Mouse (Mus musculus) midbrain, postnatal 0 days (tissue): Measurements from ENCODE around the gene Malrd1. TPM values are rescaled to one million over a fixed set of nuclear protein-coding genes. Genes with fewer than 3 reads are reported as not detected.
"Not testable (repeated sequence)": the region's sequence is repeated elsewhere in the genome, so short reads cannot be mapped to it uniquely, and the experiment has no call there.

Source experiments
- ATAC-seq: fragments of 200-750 bp; cut with Nextera tagmentation; 2 replicates; pipeline ENCODE4 v1.8.0; 2017; ENCODE audit warnings: moderate number of reproducible peaks, mild to moderate bottlenecking, moderate TSS enrichment, moderate library complexity; ENCODE audit not compliant: low FRiP score
- DNase-seq: peaks from one replicate; pipeline ENCODE4 v3.0.0-alpha.2; 2015; ENCODE audit warnings: low spot score
- H3K27ac ChIP-seq: fragments of 300-500 bp; sonication (generic); 2 replicates; pipeline ENCODE4 v1.5.1; 2014; ENCODE audit warnings: low read depth, mild to moderate bottlenecking, low read length, mixed read lengths
- H3K27me3 ChIP-seq: fragments of 300-500 bp; sonication (generic); 2 replicates; pipeline ENCODE4 v1.6.1; 2014; ENCODE audit warnings: low read length, control low read depth, mixed read lengths; ENCODE audit not compliant: insufficient read depth
- H3K36me3 ChIP-seq: fragments of 300-500 bp; sonication (generic); 2 replicates; pipeline ENCODE4 v1.6.1; 2014; ENCODE audit warnings: low read length, control low read depth, mixed read lengths; ENCODE audit not compliant: insufficient read depth
- H3K4me1 ChIP-seq: fragments of 300-500 bp; sonication (generic); 2 replicates; pipeline ENCODE4 v1.6.1; 2014; ENCODE audit warnings: mild to moderate bottlenecking, control low read depth, antibody characterized with exemption, low read length, mixed read lengths; ENCODE audit not compliant: insufficient read depth
- H3K4me2 ChIP-seq: fragments of 300-500 bp; sonication (generic); 2 replicates; pipeline ENCODE4 v1.6.1; 2014; ENCODE audit warnings: low read depth, mild to moderate bottlenecking, low read length, mixed read lengths; ENCODE audit not compliant: poor library complexity, severe bottlenecking
- H3K4me3 ChIP-seq: fragments of 300-500 bp; sonication (generic); 2 replicates; pipeline ENCODE4 v1.5.1; 2014; ENCODE audit warnings: low read depth, mild to moderate bottlenecking, low read length, moderate library complexity
- H3K9ac ChIP-seq: fragments of 300-500 bp; sonication (generic); replicated peaks from 2 replicates; pipeline ENCODE4 v1.6.1; 2014; ENCODE audit warnings: mild to moderate bottlenecking, low read length, moderate library complexity, mixed read lengths; ENCODE audit not compliant: poor library complexity, severe bottlenecking
- H3K9me3 ChIP-seq: fragments of 300-500 bp; sonication (generic); 2 replicates; pipeline ENCODE4 v1.6.1; 2016; ENCODE audit warnings: low read length, control low read depth
- CTCF ChIP-seq: IDR thresholded peaks from 2 replicates; pipeline ENCODE4 v1.5.1; 2016; ENCODE audit warnings: antibody characterized with exemption, mild to moderate bottlenecking
- WGBS: fragments of 180-500 bp; shearing (Covaris S2); extraction: QIAGEN DNeasy Blood & Tissue Kit; methylation state at CpG from one replicate; pipeline ENCODE4 v1.1.7; 2014; 5-methylcytosine and 5-hydroxymethylcytosine counted together
- polyA plus RNA-seq: library from polyadenylated mRNA; unstranded; fragments of >200 nt; fragmentation: Nextera tagmentation; extraction: Ambion mirVana; gene quantifications from 2 replicates; pipeline ENCODE4 v1.2.1, GENCODE M21; 2015
- total RNA-seq: library from RNA; depleted of rRNA; stranded (reverse); fragments of >200 nt; gene quantifications from 2 replicates; pipeline ENCODE4 v1.2.3, GENCODE M21; 2014

The Malrd1 gene
- total and polyA plus RNA-seq, 2 experiments from 2014 or later, result 0.05 to 0.11 TPM

DNA sequence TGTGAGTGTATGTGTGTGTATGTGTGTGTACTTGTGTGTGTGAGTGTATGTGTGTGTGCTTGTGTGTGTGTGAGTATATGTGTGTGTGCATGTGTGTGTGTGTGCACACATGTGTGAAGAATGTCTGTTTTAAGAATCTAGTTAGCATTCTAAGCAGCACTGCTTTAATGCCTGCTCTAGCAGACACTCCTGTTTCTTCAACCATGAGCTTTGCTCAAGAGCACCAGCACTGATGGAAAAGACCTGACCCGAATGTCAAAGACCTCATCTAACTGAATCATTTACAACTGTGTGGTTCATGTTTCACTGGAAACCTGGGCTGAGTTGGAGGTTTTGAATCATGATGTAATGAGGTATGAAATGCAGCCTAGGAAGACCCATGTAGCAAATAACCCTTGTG, 406.1 kb downstream of the Malrd1 start:
- peak; percentile 52; the same call in 1 of the 2 replicates for ATAC-seq
- no peak for TF ChIP-seq CTCF
- WGBS, result 76% methylated on average over 1 of the region's 1 CpGs

GRCm38 (mm10) chr2:16002925-16003324, 476.6 kb downstream of the Malrd1 start:
- H3K9me3 ChIP-seq, result no peaks in the 10 kb centered on the region
- no peaks in the 10 kb centered on the region for H3K4me1 ChIP-seq
- 13% methylated on average over 2 of the region's 2 CpGs for WGBS
- ATAC-seq (no peak), DNase-seq (no peak)
- TF ChIP-seq CTCF, result no peak
- no peak overlapping the region for H3K4me2 ChIP-seq
- H3K36me3 ChIP-seq, result no peaks in the 10 kb centered on the region
- H3K4me3 ChIP-seq, result no peak overlapping the region
- H3K9ac ChIP-seq, result no peak overlapping the region
- no peaks in the 10 kb centered on the region for H3K27me3 ChIP-seq
- no peak overlapping the region for H3K27ac ChIP-seq

More for the DNA sequence above, 406.1 kb downstream of the Malrd1 start:
- no peak overlapping the region for H3K27ac ChIP-seq
- no peak overlapping the region for H3K4me3 ChIP-seq
- no peak for DNase-seq
- no peaks in the 10 kb centered on the region for H3K36me3 ChIP-seq
- no peaks in the 10 kb centered on the region for H3K27me3 ChIP-seq
- H3K4me1 ChIP-seq, result no peaks in the 10 kb centered on the region
- no peak overlapping the region for H3K9ac ChIP-seq
- no peak overlapping the region for H3K4me2 ChIP-seq
- H3K9me3 ChIP-seq, result no peaks in the 10 kb centered on the region

- not testable (repeated sequence) for H3K27me3 ChIP-seq, ATAC-seq
- 87% methylated on average over 2 of the region's 2 CpGs for WGBS
Observed at GRCm38 (mm10) chr2:16017046-16017445, 490.8 kb downstream of the Malrd1 start.

DNA sequence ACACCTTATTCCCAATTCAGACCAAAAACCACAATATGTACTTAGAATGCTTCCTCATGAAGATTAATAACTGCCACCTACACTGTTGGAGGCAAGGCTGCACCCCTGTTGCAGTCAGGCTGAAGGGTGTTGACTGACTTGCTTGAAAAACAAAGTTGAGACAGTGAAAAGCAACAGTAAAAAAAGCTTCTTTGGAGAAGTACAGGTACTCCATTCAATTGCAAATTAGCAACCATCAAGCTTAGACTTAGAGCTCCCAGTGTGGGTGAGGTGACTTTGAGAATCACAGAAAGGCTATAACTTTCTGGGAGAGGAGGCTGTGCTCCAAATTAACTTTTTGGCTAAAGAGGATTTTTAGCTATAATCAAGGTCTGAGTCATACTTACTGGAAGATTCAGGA, 491.4 kb downstream of the Malrd1 start:
- ATAC-seq, H3K4me3 ChIP-seq, DNase-seq, H3K4me2 ChIP-seq, H3K4me1 ChIP-seq, H3K27me3 ChIP-seq, H3K9me3 ChIP-seq, H3K27ac ChIP-seq, H3K9ac ChIP-seq, H3K36me3 ChIP-seq: not testable (repeated sequence)

More at GRCm38 (mm10) chr2:16017046-16017445, 490.8 kb downstream of the Malrd1 start:
- not testable (repeated sequence) for H3K4me1 ChIP-seq, H3K9me3 ChIP-seq, H3K4me3 ChIP-seq, H3K36me3 ChIP-seq, DNase-seq, H3K9ac ChIP-seq, H3K27ac ChIP-seq, H3K4me2 ChIP-seq

- ATAC-seq, result no peak
Observed at GRCm38 (mm10) chr2:16029752-16030151, 503.5 kb downstream of the Malrd1 start.

DNA sequence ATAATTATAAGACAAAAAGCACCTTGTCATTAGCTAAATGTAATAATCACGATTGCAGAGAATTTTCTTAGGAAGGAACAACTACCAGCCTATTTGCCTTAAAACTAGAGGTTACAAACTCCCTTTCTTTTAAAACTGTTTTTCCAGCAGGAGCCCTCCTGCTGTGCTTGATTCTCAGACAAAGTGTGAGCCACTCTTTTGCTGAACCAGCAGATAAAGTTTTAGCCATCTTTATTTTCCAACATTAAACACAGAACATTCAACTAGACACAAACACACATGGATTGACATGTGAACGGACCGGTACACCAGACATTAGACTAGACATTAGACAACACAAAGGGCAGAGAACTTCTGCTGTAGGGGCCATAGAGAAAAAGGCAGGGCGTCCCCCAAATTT, 505.3 kb downstream of the Malrd1 start:
- no peaks in the 10 kb centered on the region for H3K27me3 ChIP-seq
- no peak for DNase-seq
- 55% methylated on average over 4 of the region's 4 CpGs for WGBS
- H3K4me2 ChIP-seq, result no peak overlapping the region
- H3K4me3 ChIP-seq, result no peak overlapping the region
- no peak overlapping the region for H3K9ac ChIP-seq
- no peak for ATAC-seq
- H3K9me3 ChIP-seq, result no peaks in the 10 kb centered on the region
- no peak for TF ChIP-seq CTCF
- no peaks in the 10 kb centered on the region for H3K36me3 ChIP-seq
- H3K27ac ChIP-seq, result no peak overlapping the region
- H3K4me1 ChIP-seq, result no peaks in the 10 kb centered on the region

More at GRCm38 (mm10) chr2:16029752-16030151, 503.5 kb downstream of the Malrd1 start:
- no peak for TF ChIP-seq CTCF
- Histone ChIP-seq H3K9me3 (no peaks in the 10 kb centered on the region), H3K27me3 (no peaks in the 10 kb centered on the region), H3K4me3 (no peak overlapping the region), H3K36me3 (no peaks in the 10 kb centered on the region), H3K4me2 (no peak overlapping the region), H3K27ac (no peak overlapping the region), H3K4me1 (no peaks in the 10 kb centered on the region), H3K9ac (no peak overlapping the region)
- WGBS, result 48% methylated on average over 12 of the region's 12 CpGs
- DNase-seq, result peak; percentile 1
